Mouse (Mus musculus) heart, adult 2 months (tissue): ENCODE data around the gene Magi2.

Experiments used
- CTCF ChIP-seq: fragments of 200-600 bp; IDR thresholded peaks from 2 replicates; pipeline ENCODE4 v1.8.1; 2022; ENCODE audit warnings: antibody characterized with exemption, mild to moderate bottlenecking, moderate library complexity
- EP300 ChIP-seq: fragments of 200-500 bp; IDR thresholded peaks from 2 replicates; pipeline ENCODE4 v1.6.1; 2011; ENCODE audit warnings: low read depth, low read length, control low read depth; ENCODE audit not compliant: insufficient read depth
- POLR2A ChIP-seq: fragments of 200-500 bp; IDR thresholded peaks from 2 replicates; pipeline ENCODE4 v1.6.1; 2011; ENCODE audit warnings: mild to moderate bottlenecking, low read depth, low read length, control low read depth; ENCODE audit not compliant: insufficient read depth

DNA sequence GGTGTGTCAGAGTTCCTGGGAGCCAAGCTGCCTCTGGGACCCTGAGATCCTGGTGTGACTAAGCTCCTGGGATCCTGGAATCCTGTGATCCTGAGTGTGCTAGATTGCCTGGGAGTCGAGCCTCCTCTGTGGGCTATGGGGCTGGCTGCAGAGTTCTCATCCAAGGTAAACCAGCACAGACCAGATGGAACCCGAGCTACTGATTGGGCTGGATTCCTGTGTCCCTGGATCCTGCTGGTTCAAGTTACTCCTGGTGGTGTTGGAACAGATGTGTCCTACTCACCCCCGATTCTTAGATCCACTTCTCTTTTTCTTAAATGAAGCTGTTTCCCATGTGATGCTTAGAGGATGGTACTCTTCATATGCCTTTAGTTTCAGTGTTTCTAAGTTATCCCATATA is 1371.4 kb downstream of the Magi2 start:
- no peak for TF ChIP-seq EP300
- no peak for TF ChIP-seq POLR2A
- no peak for TF ChIP-seq CTCF
